Mouse (Mus musculus) neutrophil, adult 5-6 weeks (primary cell): ENCODE measurements around the gene Il27. TPM values are rescaled to one million over a fixed set of nuclear protein-coding genes. Genes with fewer than 3 reads are reported as not detected.

Experiments used
- ATAC-seq: fragments of 151-379, 151-347 bp; 2 replicates; pipeline ENCODE4 v1.8.0; 2017; ENCODE audit warnings: mild to moderate bottlenecking, moderate TSS enrichment; ENCODE audit not compliant: insufficient number of reproducible peaks, poor library complexity, low FRiP score, severe bottlenecking; ENCODE audit errors: extremely low read depth
- total RNA-seq: library from RNA; stranded (forward); fragments of 200-1000 nt; gene quantifications from 2 replicates; pipeline ENCODE4 v1.2.3, GENCODE M21; 2017

The Il27 gene
- total RNA-seq, 1 experiment from 2014 or later: 1.4 TPM

DNA sequence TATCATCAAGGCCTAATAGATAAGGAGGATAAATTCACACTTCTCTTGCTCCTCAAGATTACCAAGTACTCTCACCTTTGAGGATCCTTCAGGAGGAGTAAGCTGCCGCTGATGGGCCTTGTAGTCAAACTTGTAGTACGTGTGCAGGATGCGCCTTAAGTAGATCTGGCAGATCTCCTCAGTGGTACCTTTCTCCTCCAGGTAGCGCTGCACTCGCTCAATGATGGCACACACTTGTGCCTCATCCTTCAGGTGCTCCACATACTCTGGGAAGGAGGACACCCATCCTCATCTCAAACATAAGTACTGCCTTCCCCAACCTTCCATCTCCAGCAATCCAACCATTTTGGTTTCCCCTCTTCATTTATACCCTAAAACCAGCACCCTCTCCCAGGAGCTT is 38.1 kb downstream of the Il27 start:
- ATAC-seq: no peak

DNA sequence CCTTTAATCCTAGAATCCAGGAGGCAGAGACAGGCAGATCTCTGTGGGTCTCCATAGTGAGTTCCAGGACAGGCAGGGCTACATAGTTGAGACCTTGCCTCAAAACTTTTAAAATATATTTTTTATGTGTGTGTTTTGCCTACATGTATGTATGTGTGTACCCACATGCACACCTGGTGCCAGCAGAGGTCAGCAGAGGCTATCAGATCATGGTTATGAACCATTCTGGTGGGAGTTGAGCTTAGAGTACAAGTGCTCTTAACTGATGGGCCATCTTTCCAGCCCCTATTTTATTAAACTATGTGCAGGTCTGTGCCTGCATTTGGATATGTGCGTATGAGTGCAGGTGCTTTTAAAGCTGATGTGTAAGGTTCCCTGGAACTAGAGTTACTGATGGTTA is 39.9 kb downstream of the Il27 start:
- no peak for ATAC-seq

DNA sequence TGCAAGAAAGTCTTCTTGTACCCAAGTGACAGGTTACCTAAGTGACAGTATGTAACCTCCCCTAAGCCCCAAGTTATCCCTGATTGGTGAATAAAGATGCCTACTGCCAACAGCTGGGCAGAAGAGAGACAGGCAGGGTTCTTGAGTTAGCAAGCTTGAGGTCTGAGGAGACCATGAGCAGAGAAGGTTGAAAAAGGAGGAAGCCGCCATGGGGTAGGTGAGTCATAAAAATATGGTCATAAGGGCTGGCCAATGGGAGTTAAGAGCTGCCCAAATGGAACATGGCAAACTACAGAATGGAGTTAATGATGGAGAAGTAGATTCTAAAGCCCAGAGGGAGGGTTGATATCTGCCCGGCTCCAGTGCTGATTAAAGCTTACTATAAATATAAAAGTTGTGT is 49.1 kb downstream of the Il27 start:
- no peak for ATAC-seq

DNA sequence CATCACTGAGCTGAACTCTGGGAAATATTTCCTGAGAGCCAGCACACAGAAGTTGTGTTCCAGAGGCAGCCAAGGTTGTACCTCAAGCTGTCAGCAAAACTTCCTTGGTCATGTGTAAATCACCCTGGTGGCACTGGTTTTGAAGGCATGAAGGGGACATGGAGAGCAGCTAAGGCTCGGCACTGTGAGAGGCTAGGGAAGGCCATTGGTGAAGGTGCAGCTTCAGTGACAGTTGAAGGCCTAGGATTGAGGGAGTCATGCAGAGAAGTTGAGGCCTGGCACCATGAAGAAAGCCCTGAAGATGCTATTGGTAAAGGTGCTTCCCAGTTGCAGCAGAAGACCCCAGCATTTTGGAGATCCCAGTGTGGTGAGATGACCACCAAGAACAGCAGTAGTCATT is 53.1 kb downstream of the Il27 start:
- ATAC-seq: no peak

Other genes with a start within 250 kb of the Il27 start
- gene Lat, start 225.4 kb downstream of the Il27 start, total RNA-seq: 31.4 and 34.8 TPM in 2 replicates
- gene Spns1, start 217.5 kb downstream of the Il27 start, total RNA-seq: 14.8 and 16.5 TPM in 2 replicates
- 13.9 and 14.1 TPM in 2 replicates for gene Nfatc2ip, start 198.2 kb downstream of the Il27 start, total RNA-seq
- 585 and 589 TPM in 2 replicates for gene Cd19, start 180.1 kb downstream of the Il27 start, total RNA-seq
- gene Rabep2, start 166.2 kb downstream of the Il27 start, total RNA-seq: 117 and 130 TPM in 2 replicates
- 0.37 and 1.6 TPM in 2 replicates for gene Atp2a1, start 131.8 kb downstream of the Il27 start, total RNA-seq
- gene Sh2b1, start 119.5 kb downstream of the Il27 start, total RNA-seq: 30.0 and 34.0 TPM in 2 replicates
- 33.6 and 38.4 TPM in 2 replicates for gene Tufm, start 107.6 kb downstream of the Il27 start, total RNA-seq
- gene Atxn2l, start 91.5 kb downstream of the Il27 start, total RNA-seq: 76.4 and 87.3 TPM in 2 replicates
- gene Eif3c, start 28.5 kb downstream of the Il27 start, total RNA-seq: 93.6 and 99.5 TPM in 2 replicates
- gene Apobr, start 10.0 kb downstream of the Il27 start, total RNA-seq: 90.5 and 117 TPM in 2 replicates
- gene Cln3, start 9.1 kb downstream of the Il27 start, total RNA-seq: 97.2 and 102 TPM in 2 replicates
- 6.9 and 9.5 TPM in 2 replicates for gene Nupr1, start 35.9 kb upstream of the Il27 start, total RNA-seq
- gene Sgf29, start 54.4 kb upstream of the Il27 start, total RNA-seq: 43.8 and 56.5 TPM in 2 replicates
- 0.93 and 1.1 TPM in 2 replicates for gene Sult1a1, start 81.5 kb upstream of the Il27 start, total RNA-seq
- 27.4 and 28.0 TPM in 2 replicates for gene Bola2, start 100.5 kb upstream of the Il27 start, total RNA-seq
- gene Slx1b, start 100.8 kb upstream of the Il27 start, total RNA-seq: 3.3 and 4.2 TPM in 2 replicates
- gene Coro1a, start 112.8 kb upstream of the Il27 start, total RNA-seq: 1,403 and 1,487 TPM in 2 replicates
- gene Mapk3, start 164.7 kb upstream of the Il27 start, total RNA-seq: 48.8 and 51.2 TPM in 2 replicates
- 25.8 and 26.5 TPM in 2 replicates for gene Gdpd3, start 171.4 kb upstream of the Il27 start, total RNA-seq
- 367 and 379 TPM in 2 replicates for gene Ypel3, start 182.0 kb upstream of the Il27 start, total RNA-seq
- 14.4 and 19.8 TPM in 2 replicates for gene Tbx6, start 186.5 kb upstream of the Il27 start, total RNA-seq
- 210 and 221 TPM in 2 replicates for gene Ppp4c, start 197.6 kb upstream of the Il27 start, total RNA-seq
- gene Fam57b, start 202.7 kb upstream of the Il27 start, total RNA-seq: not detected in 2 replicates
- not detected in 2 replicates for gene 4930451I11Rik, start 236.7 kb upstream of the Il27 start, total RNA-seq